Mouse (Mus musculus) right cerebral cortex, postnatal 10 days (tissue): Measurements from ENCODE around the gene 5530400C23Rik.
"Not testable (repeated sequence)": the region's sequence is repeated elsewhere in the genome, so short reads cannot be mapped to it uniquely, and the experiment has no call there.

Source experiments
- DNase-seq, 2 experiments: peaks; one replicate each; pipeline ENCODE4 v3.0.0; 2021; ENCODE audit warnings: low spot score in 2 of 2

Gene 5530400C23Rik

DNA sequence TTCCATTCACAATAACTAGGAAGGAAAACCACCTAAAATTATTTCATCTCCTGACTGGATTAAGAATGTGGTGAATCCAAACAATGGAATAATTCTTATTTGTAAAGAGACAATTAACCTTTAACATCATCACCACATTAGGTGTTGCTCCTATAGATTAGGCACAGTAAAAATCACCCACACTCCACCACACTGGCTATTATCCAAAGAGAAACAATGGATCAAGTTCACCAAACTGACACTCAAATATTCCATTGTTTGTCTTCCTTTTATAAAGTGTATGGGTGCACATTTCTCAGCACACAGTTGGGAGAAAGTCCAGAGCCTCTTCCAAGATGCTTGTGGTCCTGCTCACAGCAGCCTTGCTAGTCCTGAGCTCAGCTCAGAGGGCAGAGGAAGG lies at the start of gene 5530400C23Rik:
5530400C23Rik (plus strand) TSS at position 301 of the 400 bp plus-strand sequence.
- not testable (repeated sequence) for DNase-seq

DNA sequence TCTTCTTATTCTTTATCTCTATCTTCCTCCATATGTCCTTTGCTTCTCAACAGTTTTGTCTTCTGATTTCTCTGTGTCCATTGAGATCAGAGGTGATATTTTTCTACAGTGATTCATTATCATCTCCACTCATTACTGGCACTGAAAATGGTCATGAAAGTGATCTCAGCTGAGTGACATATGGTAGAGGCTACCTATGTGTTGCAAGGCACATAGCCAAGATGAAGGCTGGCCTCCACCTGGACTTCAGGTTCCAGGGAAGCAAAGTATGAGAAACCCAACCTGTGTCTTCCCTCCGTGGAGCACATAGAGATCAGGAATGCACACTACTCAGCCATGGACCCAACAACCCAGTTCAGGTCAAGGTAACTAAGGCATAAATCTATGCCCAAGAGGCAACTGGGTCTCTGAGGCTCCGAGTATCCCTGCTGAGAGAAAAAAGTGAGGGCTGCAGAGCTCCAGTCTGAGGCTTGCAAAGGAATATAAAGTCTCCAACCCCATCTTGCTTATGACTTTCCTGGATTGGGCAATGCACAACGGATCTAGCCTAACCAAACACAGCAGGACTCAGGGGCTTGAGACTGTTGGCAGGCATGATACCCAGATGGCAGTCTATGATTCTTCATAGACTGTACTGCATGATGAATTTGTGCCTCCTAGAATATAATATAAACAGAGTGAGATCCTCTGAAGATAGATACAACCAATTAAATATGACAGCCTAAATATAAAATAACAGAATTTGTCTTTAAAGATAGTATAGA lies 14.1 kb downstream of the 5530400C23Rik start:
- no peak for DNase-seq

GRCm38 (mm10) chr6:133313896-133314295 lies 21.9 kb downstream of the 5530400C23Rik start:
- not testable (repeated sequence) for DNase-seq

GRCm38 (mm10) chr6:133338535-133338934 lies 46.5 kb downstream of the 5530400C23Rik start:
- DNase-seq = no peak

DNA sequence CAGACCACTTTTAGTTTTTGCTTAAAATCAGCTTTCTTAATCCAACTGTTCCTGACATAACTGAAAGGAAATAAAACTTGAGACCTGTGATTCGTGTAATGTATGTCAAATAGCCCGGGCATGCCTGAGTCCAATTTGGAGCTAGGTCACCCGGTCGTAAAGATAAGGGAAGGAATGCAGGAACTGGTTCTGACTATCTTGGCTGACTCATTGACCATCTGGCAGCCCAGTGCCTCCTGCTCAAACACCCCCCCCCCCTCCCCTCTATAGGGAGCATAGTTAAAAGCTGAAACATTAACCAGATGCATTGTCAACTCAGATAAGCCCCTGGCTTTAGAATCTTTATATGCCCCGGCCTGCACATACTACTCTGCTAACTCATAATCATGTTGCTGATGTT lies 49.7 kb downstream of the 5530400C23Rik start:
- not testable (repeated sequence) for DNase-seq
